Mouse (Mus musculus): ENCODE results near the gene Zfp804a. TPM values are rescaled to one million over a fixed set of nuclear protein-coding genes. Genes with fewer than 3 reads are reported as not detected.

The Zfp804a gene
- polyA plus RNA-seq, 1 experiment from 2014 or later = 0.91 TPM

GRCm38 (mm10) chr2:82200616-82201015, 147.6 kb downstream of the Zfp804a start:
- DNase-seq (ENCODE audit: low spot score) (no peak), ATAC-seq (replicated peaks; ENCODE audit: insufficient number of reproducible peaks, low FRiP score, low TSS enrichment, low read depth) (no peak)
- H3K27me3 ChIP-seq (ENCODE audit: control insufficient read depth, insufficient read depth, low read length) = no peaks in the 10 kb centered on the region
- H3K9me3 ChIP-seq (replicated peaks; ENCODE audit: control insufficient read depth, low read length) = no peaks in the 10 kb centered on the region
- no peaks in the 10 kb centered on the region for H3K36me3 ChIP-seq (replicated peaks; ENCODE audit: control insufficient read depth, insufficient read depth, low read depth, low read length)
- no peaks in the 10 kb centered on the region for H3K4me1 ChIP-seq (ENCODE audit: control insufficient read depth, insufficient read depth, low read length)
- H3K4me2 ChIP-seq (ENCODE audit: low read depth, low read length) = no peak overlapping the region
- no peak overlapping the region for H3K9ac ChIP-seq (replicated peaks; ENCODE audit: low read length)
- no peak overlapping the region for H3K4me3 ChIP-seq (ENCODE audit: low read depth, low read length)
- H3K27ac ChIP-seq (replicated peaks; ENCODE audit: low read depth, low read length) = no peak overlapping the region
- 59% methylated on average over 5 of the region's 5 CpGs for WGBS

- H3K9me3 ChIP-seq (replicated peaks; ENCODE audit: control insufficient read depth, low read length) = no peaks in the 10 kb centered on the region
- no peak for DNase-seq (ENCODE audit: low spot score)
- WGBS = 76% methylated on average over 1 of the region's 1 CpGs
- H3K27me3 ChIP-seq (ENCODE audit: control insufficient read depth, insufficient read depth, low read length) = no peaks in the 10 kb centered on the region
- ATAC-seq (replicated peaks; ENCODE audit: insufficient number of reproducible peaks, low FRiP score, low TSS enrichment, low read depth) = no peak
- no peaks in the 10 kb centered on the region for H3K36me3 ChIP-seq (replicated peaks; ENCODE audit: control insufficient read depth, insufficient read depth, low read depth, low read length)
- no peak overlapping the region for H3K4me2 ChIP-seq (ENCODE audit: low read depth, low read length)
- H3K4me3 ChIP-seq (ENCODE audit: low read depth, low read length) = no peak overlapping the region
- H3K27ac ChIP-seq (replicated peaks; ENCODE audit: low read depth, low read length) = no peak overlapping the region
- H3K9ac ChIP-seq (replicated peaks; ENCODE audit: low read length) = no peak overlapping the region
- H3K4me1 ChIP-seq (ENCODE audit: control insufficient read depth, insufficient read depth, low read length) = no peaks in the 10 kb centered on the region
Observed at GRCm38 (mm10) chr2:82210605-82211004, 157.6 kb downstream of the Zfp804a start.

GRCm38 (mm10) chr2:82211972-82212371, 158.9 kb downstream of the Zfp804a start:
- Histone ChIP-seq H3K4me3 (ENCODE audit: low read depth, low read length) (no peak overlapping the region), H3K9me3 (replicated peaks; ENCODE audit: control insufficient read depth, low read length) (no peaks in the 10 kb centered on the region), H3K9ac (replicated peaks; ENCODE audit: low read length) (no peak overlapping the region), H3K27me3 (ENCODE audit: control insufficient read depth, insufficient read depth, low read length) (no peaks in the 10 kb centered on the region), H3K4me1 (ENCODE audit: control insufficient read depth, insufficient read depth, low read length) (no peaks in the 10 kb centered on the region), H3K4me2 (ENCODE audit: low read depth, low read length) (no peak overlapping the region), H3K36me3 (replicated peaks; ENCODE audit: control insufficient read depth, insufficient read depth, low read depth, low read length) (no peaks in the 10 kb centered on the region), H3K27ac (replicated peaks; ENCODE audit: low read depth, low read length) (no peak overlapping the region)
- 77% methylated on average over 1 of the region's 1 CpGs for WGBS
- DNase-seq (ENCODE audit: low spot score) = no peak
- no peak for ATAC-seq (replicated peaks; ENCODE audit: insufficient number of reproducible peaks, low FRiP score, low TSS enrichment, low read depth)

- H3K27ac ChIP-seq (replicated peaks; ENCODE audit: low read depth, low read length) = no peak overlapping the region
- H3K4me2 ChIP-seq (ENCODE audit: low read depth, low read length) = no peak overlapping the region
- WGBS = 85% methylated on average over 2 of the region's 2 CpGs
- DNase-seq (ENCODE audit: low spot score) (no peak), ATAC-seq (replicated peaks; ENCODE audit: insufficient number of reproducible peaks, low FRiP score, low TSS enrichment, low read depth) (no peak)
- H3K4me3 ChIP-seq (ENCODE audit: low read depth, low read length) = no peak overlapping the region
- no peak overlapping the region for H3K9ac ChIP-seq (replicated peaks; ENCODE audit: low read length)
- no peaks in the 10 kb centered on the region for H3K9me3 ChIP-seq (replicated peaks; ENCODE audit: control insufficient read depth, low read length)
- no peaks in the 10 kb centered on the region for H3K27me3 ChIP-seq (ENCODE audit: control insufficient read depth, insufficient read depth, low read length)
- no peaks in the 10 kb centered on the region for H3K36me3 ChIP-seq (replicated peaks; ENCODE audit: control insufficient read depth, insufficient read depth, low read depth, low read length)
- no peaks in the 10 kb centered on the region for H3K4me1 ChIP-seq (ENCODE audit: control insufficient read depth, insufficient read depth, low read length)
Observed at GRCm38 (mm10) chr2:82217873-82218272, 164.9 kb downstream of the Zfp804a start.

- no peak overlapping the region for H3K9ac ChIP-seq (replicated peaks; ENCODE audit: low read length)
- no peak for ATAC-seq (replicated peaks; ENCODE audit: insufficient number of reproducible peaks, low FRiP score, low TSS enrichment, low read depth)
- DNase-seq (ENCODE audit: low spot score) = no peak
- no peak overlapping the region for H3K4me3 ChIP-seq (ENCODE audit: low read depth, low read length)
- H3K4me1 ChIP-seq (ENCODE audit: control insufficient read depth, insufficient read depth, low read length) = no peaks in the 10 kb centered on the region
- no peaks in the 10 kb centered on the region for H3K27me3 ChIP-seq (ENCODE audit: control insufficient read depth, insufficient read depth, low read length)
- H3K4me2 ChIP-seq (ENCODE audit: low read depth, low read length) = no peak overlapping the region
- H3K9me3 ChIP-seq (replicated peaks; ENCODE audit: control insufficient read depth, low read length) = no peaks in the 10 kb centered on the region
- no peak overlapping the region for H3K27ac ChIP-seq (replicated peaks; ENCODE audit: low read depth, low read length)
- no peaks in the 10 kb centered on the region for H3K36me3 ChIP-seq (replicated peaks; ENCODE audit: control insufficient read depth, insufficient read depth, low read depth, low read length)
Observed at GRCm38 (mm10) chr2:82246020-82246419, 193.0 kb downstream of the Zfp804a start.

- Histone ChIP-seq H3K36me3 (replicated peaks; ENCODE audit: control insufficient read depth, insufficient read depth, low read depth, low read length) (no peaks in the 10 kb centered on the region), H3K27me3 (ENCODE audit: control insufficient read depth, insufficient read depth, low read length) (no peaks in the 10 kb centered on the region), H3K4me3 (ENCODE audit: low read depth, low read length) (no peak overlapping the region), H3K4me2 (ENCODE audit: low read depth, low read length) (no peak overlapping the region), H3K4me1 (ENCODE audit: control insufficient read depth, insufficient read depth, low read length) (no peaks in the 10 kb centered on the region), H3K27ac (replicated peaks; ENCODE audit: low read depth, low read length) (no peak overlapping the region), H3K9me3 (replicated peaks; ENCODE audit: control insufficient read depth, low read length) (no peaks in the 10 kb centered on the region), H3K9ac (replicated peaks; ENCODE audit: low read length) (no peak overlapping the region)
- ATAC-seq (replicated peaks; ENCODE audit: insufficient number of reproducible peaks, low FRiP score, low TSS enrichment, low read depth) = no peak
- DNase-seq (ENCODE audit: low spot score) = no peak
Observed at GRCm38 (mm10) chr2:82246902-82247522, 194.0 kb downstream of the Zfp804a start.

- ATAC-seq (replicated peaks; ENCODE audit: insufficient number of reproducible peaks, low FRiP score, low TSS enrichment, low read depth) (no peak), DNase-seq (ENCODE audit: low spot score) (no peak)
- WGBS = 68% methylated on average over 5 of the region's 5 CpGs
- Histone ChIP-seq H3K36me3 (replicated peaks; ENCODE audit: control insufficient read depth, insufficient read depth, low read depth, low read length) (no peaks in the 10 kb centered on the region), H3K4me3 (ENCODE audit: low read depth, low read length) (no peak overlapping the region), H3K9ac (replicated peaks; ENCODE audit: low read length) (no peak overlapping the region), H3K4me1 (ENCODE audit: control insufficient read depth, insufficient read depth, low read length) (no peaks in the 10 kb centered on the region), H3K4me2 (ENCODE audit: low read depth, low read length) (no peak overlapping the region), H3K27me3 (ENCODE audit: control insufficient read depth, insufficient read depth, low read length) (no peaks in the 10 kb centered on the region), H3K9me3 (replicated peaks; ENCODE audit: control insufficient read depth, low read length) (no peaks in the 10 kb centered on the region), H3K27ac (replicated peaks; ENCODE audit: low read depth, low read length) (no peak overlapping the region)
Observed at GRCm38 (mm10) chr2:82253382-82253781, 200.4 kb downstream of the Zfp804a start.

GRCm38 (mm10) chr2:82282591-82283269, 229.7 kb downstream of the Zfp804a start:
- 65% methylated on average over 2 of the region's 2 CpGs for WGBS

More at GRCm38 (mm10) chr2:82282591-82283269, 229.7 kb downstream of the Zfp804a start:
- H3K27me3 ChIP-seq (ENCODE audit: control insufficient read depth, insufficient read depth, low read length) = no peaks in the 10 kb centered on the region
- no peaks in the 10 kb centered on the region for H3K36me3 ChIP-seq (replicated peaks; ENCODE audit: control insufficient read depth, insufficient read depth, low read depth, low read length)
- DNase-seq (ENCODE audit: low spot score) (no peak), ATAC-seq (replicated peaks; ENCODE audit: insufficient number of reproducible peaks, low FRiP score, low TSS enrichment, low read depth) (no peak)
- no peak overlapping the region for H3K9ac ChIP-seq (replicated peaks; ENCODE audit: low read length)
- no peaks in the 10 kb centered on the region for H3K9me3 ChIP-seq (replicated peaks; ENCODE audit: control insufficient read depth, low read length)
- no peak overlapping the region for H3K27ac ChIP-seq (replicated peaks; ENCODE audit: low read depth, low read length)
- H3K4me2 ChIP-seq (ENCODE audit: low read depth, low read length) = no peak overlapping the region
- no peaks in the 10 kb centered on the region for H3K4me1 ChIP-seq (ENCODE audit: control insufficient read depth, insufficient read depth, low read length)
- no peak overlapping the region for H3K4me3 ChIP-seq (ENCODE audit: low read depth, low read length)
